Mouse (Mus musculus): ENCODE measurements around the gene Ehd4. TPM values are rescaled to one million over a fixed set of nuclear protein-coding genes. Genes with fewer than 3 reads are reported as not detected.

Gene Ehd4
- polyA plus RNA-seq, 1 experiment from 2014 or later = 17.4 TPM

DNA sequence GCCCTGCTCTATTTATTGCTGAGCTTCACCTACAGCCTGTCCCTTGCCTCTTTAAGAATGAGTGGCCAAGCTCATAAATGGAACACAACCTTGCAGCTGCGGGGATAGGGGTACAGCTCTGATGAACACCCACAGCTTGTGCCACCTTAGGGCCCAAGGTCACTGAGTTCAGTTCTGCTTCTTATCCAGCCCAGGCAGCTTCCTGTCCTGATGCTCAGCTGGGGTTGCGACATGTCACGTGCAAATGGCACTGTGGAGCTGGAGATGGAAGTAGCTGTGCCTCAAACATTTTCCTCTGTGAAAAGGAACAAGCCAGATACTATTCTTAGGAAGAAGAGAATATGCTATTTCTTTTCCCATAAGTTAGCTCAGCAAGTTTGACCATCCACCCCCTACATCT is 54.5 kb downstream of the Ehd4 start:
- Histone ChIP-seq H3K27me3 (ENCODE audit: control insufficient read depth, insufficient read depth, low read length) (no peaks in the 10 kb centered on the region), H3K4me1 (ENCODE audit: control insufficient read depth, insufficient read depth, low read length) (no peaks in the 10 kb centered on the region), H3K27ac (ENCODE audit: low read depth, low read length) (no peak overlapping the region), H3K9me3 (ENCODE audit: control insufficient read depth, low read length) (no peaks in the 10 kb centered on the region), H3K4me2 (ENCODE audit: low read depth) (no peak overlapping the region), H3K9ac (ENCODE audit: low read length) (no peak overlapping the region), H3K36me3 (ENCODE audit: control insufficient read depth, insufficient read depth, low read length) (no peaks in the 10 kb centered on the region), H3K4me3 (ENCODE audit: low read depth, low read length) (no peak overlapping the region)
- ATAC-seq (ENCODE audit: insufficient read depth, low FRiP score, low TSS enrichment) (no peak), DNase-seq (ENCODE audit: low spot score) (no peak)
- 90% methylated on average over 3 of the region's 3 CpGs for WGBS

DNA sequence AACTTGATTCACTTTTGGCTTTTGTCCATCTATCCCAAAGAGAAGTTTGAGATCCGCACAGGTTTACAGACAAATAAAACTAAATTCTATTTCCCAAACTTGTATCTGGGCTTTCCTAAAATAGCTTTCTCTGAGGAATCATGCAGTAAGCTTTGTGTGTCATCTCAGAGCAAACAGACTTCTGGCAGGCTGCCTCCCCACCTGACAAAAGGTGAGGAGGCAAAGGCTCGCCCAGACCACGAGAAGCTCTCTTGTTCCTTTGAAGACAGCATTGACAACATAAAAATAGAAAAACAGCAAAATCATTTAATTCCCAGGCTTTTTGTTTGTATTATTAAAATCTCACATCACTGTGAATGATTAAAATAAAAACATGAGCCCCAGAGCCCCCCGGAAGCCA is 55.1 kb downstream of the Ehd4 start:
- Histone ChIP-seq H3K9me3 (ENCODE audit: control insufficient read depth, low read length) (no peaks in the 10 kb centered on the region), H3K36me3 (ENCODE audit: control insufficient read depth, insufficient read depth, low read length) (no peaks in the 10 kb centered on the region), H3K9ac (ENCODE audit: low read length) (no peak overlapping the region), H3K4me3 (ENCODE audit: low read depth, low read length) (no peak overlapping the region), H3K4me1 (ENCODE audit: control insufficient read depth, insufficient read depth, low read length) (no peaks in the 10 kb centered on the region), H3K4me2 (ENCODE audit: low read depth) (no peak overlapping the region), H3K27ac (ENCODE audit: low read depth, low read length) (no peak overlapping the region), H3K27me3 (ENCODE audit: control insufficient read depth, insufficient read depth, low read length) (no peaks in the 10 kb centered on the region)
- ATAC-seq (ENCODE audit: insufficient read depth, low FRiP score, low TSS enrichment) (no peak), DNase-seq (ENCODE audit: low spot score) (no peak)
- 87% methylated on average over 4 of the region's 4 CpGs for WGBS

DNA sequence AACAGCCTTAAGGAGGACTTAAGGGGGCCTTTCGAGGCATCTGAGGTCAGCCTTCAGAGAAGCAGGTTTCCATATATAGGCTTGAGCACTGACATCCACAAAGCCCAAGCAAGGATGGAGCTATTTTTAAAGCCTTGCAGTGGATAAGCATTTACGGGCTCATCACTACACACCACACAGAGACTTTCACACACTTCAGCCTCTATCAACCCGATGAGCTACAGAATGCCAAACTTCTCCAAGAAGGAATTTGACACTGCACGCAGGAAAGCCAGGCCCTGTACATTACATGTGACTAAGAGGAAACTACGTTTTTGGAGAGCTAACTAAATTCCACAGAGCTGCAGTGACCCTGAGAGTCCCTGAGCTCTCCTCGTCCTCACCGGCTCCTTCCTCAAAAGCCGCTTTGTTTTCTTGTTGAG is 55.6 kb downstream of the Ehd4 start:
- H3K9ac ChIP-seq (ENCODE audit: low read length) = no peak overlapping the region
- no peaks in the 10 kb centered on the region for H3K9me3 ChIP-seq (ENCODE audit: control insufficient read depth, low read length)
- WGBS = 70% methylated on average over 8 of the region's 8 CpGs
- DNase-seq (ENCODE audit: low spot score) (no peak), ATAC-seq (ENCODE audit: insufficient read depth, low FRiP score, low TSS enrichment) (no peak)
- H3K4me2 ChIP-seq (ENCODE audit: low read depth) = no peak overlapping the region
- H3K27me3 ChIP-seq (ENCODE audit: control insufficient read depth, insufficient read depth, low read length) = no peaks in the 10 kb centered on the region
- H3K4me3 ChIP-seq (ENCODE audit: low read depth, low read length) = no peak overlapping the region
- H3K27ac ChIP-seq (ENCODE audit: low read depth, low read length) = no peak overlapping the region
- no peaks in the 10 kb centered on the region for H3K36me3 ChIP-seq (ENCODE audit: control insufficient read depth, insufficient read depth, low read length)
- H3K4me1 ChIP-seq (ENCODE audit: control insufficient read depth, insufficient read depth, low read length) = no peaks in the 10 kb centered on the region

DNA sequence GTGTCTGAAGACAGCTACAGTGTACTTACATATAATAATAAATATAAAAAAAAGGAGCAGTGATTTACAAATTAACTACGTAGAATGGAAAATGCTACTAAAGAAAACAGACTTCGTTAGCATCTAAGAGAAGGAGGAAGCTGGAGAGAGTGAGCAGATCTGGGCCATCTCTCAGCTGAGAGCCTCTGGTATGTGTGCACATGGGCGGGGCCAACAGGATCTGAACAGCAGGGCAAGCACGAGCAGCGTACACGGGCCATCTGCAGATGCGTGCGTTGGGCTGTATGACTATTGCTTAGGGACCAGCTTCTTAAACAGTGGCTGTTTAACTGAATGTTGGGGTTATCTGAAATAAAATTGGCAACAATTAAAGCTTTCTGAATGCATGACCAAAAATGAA is 56.5 kb downstream of the Ehd4 start:
- H3K27ac ChIP-seq (ENCODE audit: low read depth, low read length) = no peak overlapping the region
- DNase-seq (ENCODE audit: low spot score) (no peak), ATAC-seq (ENCODE audit: insufficient read depth, low FRiP score, low TSS enrichment) (no peak)
- H3K9ac ChIP-seq (ENCODE audit: low read length) = no peak overlapping the region
- H3K27me3 ChIP-seq (ENCODE audit: control insufficient read depth, insufficient read depth, low read length) = no peaks in the 10 kb centered on the region
- no peak overlapping the region for H3K4me2 ChIP-seq (ENCODE audit: low read depth)
- no peaks in the 10 kb centered on the region for H3K4me1 ChIP-seq (ENCODE audit: control insufficient read depth, insufficient read depth, low read length)
- 91% methylated on average over 8 of the region's 8 CpGs for WGBS
- H3K4me3 ChIP-seq (ENCODE audit: low read depth, low read length) = no peak overlapping the region
- no peaks in the 10 kb centered on the region for H3K9me3 ChIP-seq (ENCODE audit: control insufficient read depth, low read length)
- no peaks in the 10 kb centered on the region for H3K36me3 ChIP-seq (ENCODE audit: control insufficient read depth, insufficient read depth, low read length)

DNA sequence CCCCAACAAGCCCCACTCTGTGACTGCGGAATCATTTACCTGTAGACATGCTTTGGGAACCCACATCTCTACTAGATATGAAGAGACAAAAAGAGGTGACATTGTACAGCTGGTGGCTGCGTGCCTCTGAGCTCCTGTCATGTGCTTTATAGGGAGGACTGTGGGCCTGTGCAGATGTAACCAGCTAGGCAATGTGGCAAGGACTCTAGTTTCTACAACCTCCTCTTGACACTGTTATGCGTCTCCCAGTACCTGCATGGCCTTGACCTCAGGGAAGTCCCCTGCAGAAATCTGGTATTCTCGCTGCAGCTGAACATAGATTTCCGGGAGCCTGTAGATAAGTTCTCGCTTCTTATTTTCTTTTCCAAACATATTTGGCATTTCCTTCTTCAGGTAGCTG is 57.7 kb downstream of the Ehd4 start:
- no peaks in the 10 kb centered on the region for H3K36me3 ChIP-seq (ENCODE audit: control insufficient read depth, insufficient read depth, low read length)

DNA sequence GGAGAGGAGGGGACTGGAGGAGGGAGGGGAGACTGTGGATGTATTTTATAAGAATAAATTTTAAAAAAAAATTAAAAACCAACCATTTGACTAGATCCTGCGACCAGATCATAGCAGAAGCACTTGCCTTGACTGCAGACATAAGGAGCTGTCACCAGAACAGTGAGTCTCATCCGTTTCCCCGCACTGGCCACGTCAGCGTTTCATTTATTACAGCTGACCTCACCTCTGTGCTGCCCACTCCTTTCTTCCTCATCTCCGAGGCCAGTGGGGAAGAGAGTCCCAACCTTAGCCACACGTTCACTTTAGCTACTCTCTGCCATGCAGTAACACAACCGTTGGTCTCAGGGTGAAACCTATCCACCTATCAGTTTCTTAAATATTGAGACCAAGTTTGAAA is 58.2 kb downstream of the Ehd4 start:
- Histone ChIP-seq H3K27me3 (ENCODE audit: control insufficient read depth, insufficient read depth, low read length) (no peaks in the 10 kb centered on the region), H3K4me3 (ENCODE audit: low read depth, low read length) (no peak overlapping the region), H3K4me2 (ENCODE audit: low read depth) (no peak overlapping the region), H3K36me3 (ENCODE audit: control insufficient read depth, insufficient read depth, low read length) (no peaks in the 10 kb centered on the region), H3K9me3 (ENCODE audit: control insufficient read depth, low read length) (no peaks in the 10 kb centered on the region), H3K4me1 (ENCODE audit: control insufficient read depth, insufficient read depth, low read length) (no peaks in the 10 kb centered on the region), H3K9ac (ENCODE audit: low read length) (no peak overlapping the region), H3K27ac (ENCODE audit: low read depth, low read length) (no peak overlapping the region)
- DNase-seq (ENCODE audit: low spot score) = no peak
- 84% methylated on average over 8 of the region's 8 CpGs for WGBS
- no peak for ATAC-seq (ENCODE audit: insufficient read depth, low FRiP score, low TSS enrichment)

More for the DNA sequence above, 57.7 kb downstream of the Ehd4 start:
- Histone ChIP-seq H3K4me1 (ENCODE audit: control insufficient read depth, insufficient read depth, low read length) (no peaks in the 10 kb centered on the region), H3K4me3 (ENCODE audit: low read depth, low read length) (no peak overlapping the region), H3K9ac (ENCODE audit: low read length) (no peak overlapping the region), H3K27me3 (ENCODE audit: control insufficient read depth, insufficient read depth, low read length) (no peaks in the 10 kb centered on the region), H3K4me2 (ENCODE audit: low read depth) (no peak overlapping the region), H3K9me3 (ENCODE audit: control insufficient read depth, low read length) (no peaks in the 10 kb centered on the region), H3K27ac (ENCODE audit: low read depth, low read length) (no peak overlapping the region)
- DNase-seq (ENCODE audit: low spot score) = no peak
- no peak for ATAC-seq (ENCODE audit: insufficient read depth, low FRiP score, low TSS enrichment)
- WGBS = 97% methylated on average over 6 of the region's 6 CpGs

DNA sequence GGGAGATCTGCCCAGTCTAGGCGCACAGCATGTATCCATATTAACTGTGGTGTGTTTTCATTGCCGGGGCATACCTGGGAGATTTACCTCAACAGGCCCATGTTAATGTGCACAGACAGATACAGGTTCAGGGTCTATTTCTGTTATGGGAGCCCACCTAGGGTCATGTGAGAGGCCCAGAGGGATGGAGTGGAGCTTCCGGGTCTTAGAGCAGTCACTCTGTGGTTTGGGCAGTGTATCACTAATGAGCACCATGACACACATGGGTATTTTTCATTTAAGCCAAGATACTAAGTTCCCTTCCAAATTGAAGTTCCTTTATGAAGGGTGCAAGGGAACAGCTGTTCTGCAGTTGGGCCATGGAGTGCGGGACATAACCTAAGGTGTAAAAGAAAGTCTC is 59.2 kb downstream of the Ehd4 start:
- H3K36me3 ChIP-seq (ENCODE audit: control insufficient read depth, insufficient read depth, low read length) = no peaks in the 10 kb centered on the region
- ATAC-seq (ENCODE audit: insufficient read depth, low FRiP score, low TSS enrichment) = no peak
- 97% methylated on average over 4 of the region's 4 CpGs for WGBS
- no peaks in the 10 kb centered on the region for H3K4me1 ChIP-seq (ENCODE audit: control insufficient read depth, insufficient read depth, low read length)
- no peak for DNase-seq (ENCODE audit: low spot score)
- H3K27me3 ChIP-seq (ENCODE audit: control insufficient read depth, insufficient read depth, low read length) = no peaks in the 10 kb centered on the region
- no peak overlapping the region for H3K4me3 ChIP-seq (ENCODE audit: low read depth, low read length)
- no peaks in the 10 kb centered on the region for H3K9me3 ChIP-seq (ENCODE audit: control insufficient read depth, low read length)
- no peak overlapping the region for H3K9ac ChIP-seq (ENCODE audit: low read length)
- H3K27ac ChIP-seq (ENCODE audit: low read depth, low read length) = no peak overlapping the region
- H3K4me2 ChIP-seq (ENCODE audit: low read depth) = no peak overlapping the region

DNA sequence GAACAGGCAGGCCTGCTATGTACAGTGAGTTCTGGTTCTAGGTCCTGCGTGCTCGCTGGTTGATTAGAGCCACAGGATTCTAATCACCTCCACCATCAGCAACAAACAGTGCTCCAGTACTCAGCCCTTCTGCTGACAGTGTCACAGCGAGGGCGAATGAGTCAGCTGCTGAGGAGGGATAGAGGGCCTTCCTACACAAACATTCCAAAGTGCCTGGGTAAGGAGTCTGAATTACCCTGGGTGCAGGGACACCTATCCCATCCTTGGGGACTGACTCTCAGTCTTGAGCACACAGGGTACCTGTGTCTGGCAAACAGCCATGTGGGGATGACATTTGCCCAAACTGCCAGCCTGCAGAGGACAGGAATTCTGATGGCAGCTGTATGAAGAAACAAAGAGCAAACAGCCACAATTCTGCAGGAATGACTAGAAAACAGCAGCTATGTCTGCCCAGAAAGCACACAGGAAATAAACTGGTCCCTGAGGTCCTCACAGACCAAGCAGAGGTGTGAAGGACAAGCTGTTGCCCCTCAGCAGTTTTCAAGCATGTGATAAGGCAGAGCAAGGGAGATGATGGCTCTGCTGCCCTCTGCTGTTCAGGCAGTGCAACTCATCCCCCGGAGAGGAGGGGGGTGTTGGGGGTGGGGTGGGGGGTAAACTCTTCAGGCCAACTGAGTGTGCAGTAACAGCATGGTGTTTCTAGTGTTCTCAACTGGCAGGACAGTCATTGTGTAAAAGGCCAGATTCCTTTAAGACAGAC is 60.6 kb downstream of the Ehd4 start:
- H3K4me1 ChIP-seq (ENCODE audit: control insufficient read depth, insufficient read depth, low read length) = no peaks in the 10 kb centered on the region
- no peak overlapping the region for H3K4me2 ChIP-seq (ENCODE audit: low read depth)
- H3K9me3 ChIP-seq (ENCODE audit: control insufficient read depth, low read length) = no peaks in the 10 kb centered on the region
- no peak overlapping the region for H3K9ac ChIP-seq (ENCODE audit: low read length)
- no peak overlapping the region for H3K4me3 ChIP-seq (ENCODE audit: low read depth, low read length)
- H3K36me3 ChIP-seq (ENCODE audit: control insufficient read depth, insufficient read depth, low read length) = no peaks in the 10 kb centered on the region
- WGBS = 69% methylated on average over 5 of the region's 5 CpGs
- DNase-seq (ENCODE audit: low spot score) (peak; percentile 47), ATAC-seq (ENCODE audit: insufficient read depth, low FRiP score, low TSS enrichment) (no peak)
- H3K27me3 ChIP-seq (ENCODE audit: control insufficient read depth, insufficient read depth, low read length) = no peaks in the 10 kb centered on the region
- no peak overlapping the region for H3K27ac ChIP-seq (ENCODE audit: low read depth, low read length)

DNA sequence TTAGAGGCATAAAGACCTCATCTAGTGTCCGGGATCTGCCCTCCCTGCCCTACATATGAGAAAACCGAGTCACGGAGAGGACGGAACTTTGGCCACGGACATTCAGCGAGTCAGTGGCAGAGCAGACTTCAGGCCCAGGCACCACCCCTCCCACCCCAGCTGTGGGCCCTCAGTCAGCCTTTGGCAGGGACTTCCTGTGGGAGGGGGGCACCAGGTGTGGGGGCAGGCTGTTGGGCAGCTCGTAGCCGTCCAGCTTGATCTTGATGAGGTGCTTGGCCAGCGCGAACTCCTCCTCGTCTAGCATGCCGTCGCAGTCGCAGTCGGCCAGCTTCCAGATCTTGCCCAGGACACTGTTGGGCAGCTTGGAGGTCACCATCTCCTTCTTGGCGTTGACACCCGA is 63.4 kb downstream of the Ehd4 start:
- Histone ChIP-seq H3K36me3 (ENCODE audit: control insufficient read depth, insufficient read depth, low read length) (no peaks in the 10 kb centered on the region), H3K4me3 (ENCODE audit: low read depth, low read length) (no peak overlapping the region), H3K9ac (ENCODE audit: low read length) (no peak overlapping the region), H3K9me3 (ENCODE audit: control insufficient read depth, low read length) (no peaks in the 10 kb centered on the region), H3K4me2 (ENCODE audit: low read depth) (no peak overlapping the region), H3K27ac (ENCODE audit: low read depth, low read length) (no peak overlapping the region), H3K4me1 (ENCODE audit: control insufficient read depth, insufficient read depth, low read length) (no peaks in the 10 kb centered on the region), H3K27me3 (ENCODE audit: control insufficient read depth, insufficient read depth, low read length) (no peaks in the 10 kb centered on the region)
- ATAC-seq (ENCODE audit: insufficient read depth, low FRiP score, low TSS enrichment) (no peak), DNase-seq (ENCODE audit: low spot score) (no peak)
- 93% methylated on average over 17 of the region's 17 CpGs for WGBS
